Mouse (Mus musculus) cerebellum, adult (tissue): ENCODE results near the gene Exph5.

ENCODE experiments used
- ATAC-seq: cut with Nextera tagmentation; 2 replicates; pipeline ENCODE4 v1.9.2; 2017; ENCODE audit warnings: mild to moderate bottlenecking, moderate library complexity, mixed read lengths; ENCODE audit not compliant: insufficient number of reproducible peaks, low FRiP score, low TSS enrichment

Gene Exph5

DNA sequence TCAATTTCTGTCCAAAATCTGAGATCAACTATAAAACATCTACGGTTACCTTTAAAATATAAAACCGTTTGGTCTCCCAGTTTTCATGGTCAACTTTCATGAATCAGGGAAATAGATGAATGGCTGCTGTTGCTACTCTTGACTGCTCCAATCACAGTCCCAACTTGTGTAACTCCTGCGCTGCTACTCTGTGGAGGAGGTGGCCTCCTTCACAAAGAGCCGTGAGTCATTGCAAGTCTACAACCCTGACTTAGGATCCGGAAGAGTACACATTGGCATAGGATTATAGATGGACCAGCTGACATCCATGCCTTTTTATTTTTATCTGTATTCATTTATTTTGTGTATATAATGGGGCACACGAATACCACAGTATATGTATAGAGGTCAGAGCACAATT, 50.4 kb downstream of the Exph5 start:
- ATAC-seq = no peak

DNA sequence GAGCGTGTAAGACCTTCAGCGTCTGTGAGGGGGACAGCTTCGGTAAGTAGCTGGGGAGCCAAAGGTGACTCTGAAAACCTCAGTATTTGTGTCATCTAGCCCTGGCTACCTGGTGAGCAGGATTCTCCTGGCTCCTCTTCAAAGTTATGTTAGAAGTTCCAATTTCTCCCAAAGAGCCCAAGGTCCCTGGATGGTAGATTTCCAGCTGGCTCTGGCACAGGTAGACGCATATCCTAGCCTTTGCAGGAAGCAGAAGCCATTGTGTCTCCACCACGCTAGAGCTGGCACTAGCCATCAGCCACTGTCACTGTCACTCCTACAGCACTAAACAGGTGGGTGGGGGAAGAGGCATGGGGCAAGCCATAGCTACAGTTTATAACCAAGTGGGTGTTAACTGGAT, 51.7 kb downstream of the Exph5 start:
- no peak for ATAC-seq

DNA sequence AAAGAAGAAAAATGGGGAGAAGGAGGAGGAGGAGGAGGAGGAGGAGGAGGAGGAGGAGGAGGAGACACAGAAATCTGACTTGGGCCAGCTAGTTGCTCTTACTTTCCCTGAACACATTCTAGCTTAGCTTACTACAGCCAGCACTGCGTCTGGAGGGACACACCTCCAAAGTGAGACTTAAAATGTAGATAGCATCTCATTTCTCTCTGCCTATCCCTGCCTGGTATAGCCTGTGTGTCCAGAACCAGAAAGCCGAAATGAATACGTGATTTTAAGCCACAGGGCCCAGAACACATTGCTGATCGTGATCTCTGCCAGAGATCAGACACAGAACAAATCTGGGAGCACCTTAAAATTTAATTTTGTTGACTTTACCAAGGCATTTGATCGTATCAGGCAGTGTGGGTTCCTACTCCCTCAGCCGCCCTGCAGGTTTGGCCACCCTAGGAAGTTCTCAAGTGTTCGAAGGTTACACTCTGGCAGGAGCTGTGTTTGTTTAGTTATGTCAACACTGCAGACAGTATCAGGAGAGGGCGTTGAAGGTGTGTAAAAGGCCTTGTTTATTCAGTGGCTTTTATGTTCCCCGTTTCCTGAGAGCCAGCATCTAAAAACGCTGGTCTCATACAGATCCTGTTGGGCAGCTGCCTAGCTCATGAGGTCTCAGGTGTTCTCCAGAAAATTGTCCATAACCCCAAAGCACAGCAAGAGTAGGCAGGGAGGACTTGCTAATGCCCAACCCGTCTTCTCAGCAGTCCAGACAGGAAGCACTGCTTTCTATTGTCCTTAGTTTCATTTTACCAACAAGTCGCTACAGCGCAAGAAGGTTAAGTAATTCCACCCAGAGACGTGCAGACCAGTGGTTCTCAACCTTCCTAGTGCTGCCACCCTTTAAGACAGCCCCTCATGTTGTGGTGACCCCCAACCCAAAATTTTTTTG, 55.0 kb downstream of the Exph5 start:
- no peak for ATAC-seq

DNA sequence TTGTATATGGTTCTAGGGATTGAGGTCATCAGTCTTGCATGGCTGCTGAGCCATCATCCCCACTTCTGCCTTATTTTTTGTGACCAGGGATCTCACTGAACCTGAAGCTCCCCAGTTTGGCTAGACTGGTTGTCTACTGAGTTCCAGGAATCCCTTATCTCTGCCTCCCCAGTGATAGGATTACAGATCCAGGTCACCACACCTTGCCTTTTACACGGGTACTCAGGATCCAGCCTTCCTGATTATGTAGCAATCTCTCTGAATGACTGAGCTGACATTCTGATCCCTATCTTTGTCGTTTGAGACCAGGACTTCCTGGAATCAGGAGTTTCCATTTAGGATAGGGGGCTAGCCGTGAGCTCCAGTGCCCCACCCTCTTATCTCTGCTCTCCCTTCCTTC, 69.9 kb downstream of the Exph5 start:
- ATAC-seq = no peak

DNA sequence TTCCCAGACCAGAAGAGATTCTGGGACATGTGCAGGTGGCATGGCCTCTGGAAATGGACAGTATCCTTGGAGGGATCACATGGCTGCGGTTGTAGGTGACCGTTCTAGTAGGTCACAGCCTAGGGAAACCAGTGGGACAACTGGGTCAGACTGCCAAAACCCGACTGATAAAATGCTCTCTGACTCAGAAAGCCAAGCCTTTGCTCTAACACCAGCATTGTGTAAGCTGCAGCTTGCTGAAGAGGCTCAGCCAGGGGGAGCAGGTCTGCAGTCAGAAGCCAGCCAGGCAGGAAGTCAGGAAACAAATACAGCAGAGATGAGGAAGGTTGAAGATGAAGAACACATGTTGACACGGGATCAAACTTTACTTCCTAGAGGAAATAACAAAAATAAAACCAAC, 74.4 kb downstream of the Exph5 start:
- no peak for ATAC-seq

GRCm38 (mm10) chr9:53376820-53377219, 75.3 kb downstream of the Exph5 start:
- no peak for ATAC-seq

- ATAC-seq = no peak
These were observed 76.1 kb downstream of the Exph5 start for GRCm38 (mm10) chr9:53377597-53377996.

- ATAC-seq = no peak
These were observed 76.7 kb downstream of the Exph5 start for GRCm38 (mm10) chr9:53378171-53378570.

- ATAC-seq = no peak
These were observed 79.1 kb downstream of the Exph5 start for GRCm38 (mm10) chr9:53380595-53380994.

DNA sequence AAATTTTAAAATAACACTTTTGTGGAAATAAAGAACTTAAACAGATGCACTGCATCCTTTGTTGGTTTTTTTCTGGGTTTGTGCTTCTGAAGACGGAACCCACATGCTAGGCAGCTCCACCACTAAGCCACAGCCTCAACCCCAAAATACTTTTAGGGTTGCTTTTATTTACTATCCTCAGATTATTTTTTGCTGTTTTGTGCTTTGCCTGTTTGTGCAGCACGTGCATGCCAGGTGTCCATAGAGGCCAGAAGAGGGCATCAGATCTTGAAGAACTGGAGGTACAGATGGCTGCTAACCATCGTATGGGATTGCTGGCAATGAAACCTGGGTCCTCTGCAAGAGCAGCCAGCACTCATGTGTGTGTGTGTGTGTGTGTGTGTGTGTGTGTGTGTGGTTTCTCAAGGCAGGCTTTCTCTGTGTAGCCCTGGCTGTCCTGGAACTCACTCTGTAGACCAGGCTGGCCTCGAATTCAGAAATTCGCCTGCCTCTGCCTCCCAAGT, 79.7 kb downstream of the Exph5 start:
- no peak for ATAC-seq

GRCm38 (mm10) chr9:53383951-53384866, 82.7 kb downstream of the Exph5 start, which contains the start of gene Kdelc2:
Gene Kdelc2, plus strand, starts transcription at chr9:53384025.
- peak; percentile 70; the same call in 1 of the 2 replicates for ATAC-seq

DNA sequence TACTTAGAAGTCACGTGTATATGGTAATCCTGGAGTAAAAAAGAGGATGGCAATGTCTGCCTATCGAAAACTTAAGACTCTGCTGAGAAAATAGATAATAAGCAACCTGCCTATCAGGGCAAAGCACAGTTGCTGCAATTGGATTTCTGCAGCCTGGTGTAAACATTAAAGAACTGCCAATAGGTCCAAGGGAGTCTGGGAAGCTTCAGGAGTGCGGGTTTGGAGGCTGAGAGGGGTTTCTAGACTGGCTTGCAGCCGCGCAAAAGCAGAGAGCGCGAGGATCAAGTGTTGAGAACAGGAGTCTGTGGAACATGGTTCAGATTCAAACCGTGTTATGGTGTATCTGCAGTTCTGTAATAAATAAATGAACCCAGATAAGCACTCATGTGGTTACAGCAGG, 83.4 kb downstream of the Exph5 start:
- ATAC-seq = no peak

DNA sequence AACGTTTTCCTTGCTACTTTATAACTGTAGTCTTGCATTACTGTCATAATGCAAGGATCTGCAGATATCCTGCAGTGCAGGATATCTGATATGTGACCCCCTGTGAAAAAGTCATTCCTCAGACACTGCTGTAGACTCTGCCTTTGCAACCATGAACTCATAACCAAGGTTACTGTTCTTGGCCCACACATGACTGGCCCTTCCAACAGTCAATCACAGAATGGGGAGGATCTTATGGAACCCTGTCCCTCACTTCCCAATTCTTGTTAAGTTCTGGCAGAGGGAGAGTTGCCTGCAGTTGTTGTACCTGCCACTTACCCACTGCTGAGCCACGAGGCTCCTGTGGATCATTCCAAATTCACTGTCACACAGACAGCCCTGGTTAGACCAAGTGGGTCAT, 86.0 kb downstream of the Exph5 start:
- ATAC-seq = no peak

GRCm38 (mm10) chr9:53389109-53389508, 87.6 kb downstream of the Exph5 start:
- ATAC-seq = no peak

- no peak for ATAC-seq
These were observed 88.7 kb downstream of the Exph5 start for GRCm38 (mm10) chr9:53390136-53390535.

GRCm38 (mm10) chr9:53397685-53398387, 96.4 kb downstream of the Exph5 start:
- ATAC-seq = no peak

DNA sequence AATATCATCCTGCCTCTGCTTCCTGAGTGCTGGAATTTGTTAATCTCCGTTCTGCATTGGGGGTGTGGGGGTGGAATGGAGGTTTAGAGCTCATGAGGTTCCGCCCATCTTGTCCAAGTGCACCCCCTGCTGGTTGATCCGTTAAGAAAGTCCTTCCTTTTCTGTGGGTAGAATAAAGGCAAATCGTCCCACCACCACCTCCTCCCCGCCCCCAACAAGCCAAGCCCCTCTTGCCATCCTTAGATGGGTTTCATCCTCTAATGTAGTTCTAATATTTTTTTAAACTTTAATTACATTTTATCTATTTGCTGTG, 96.9 kb downstream of the Exph5 start:
- no peak for ATAC-seq

- no peak for ATAC-seq
These were observed 98.1 kb downstream of the Exph5 start for GRCm38 (mm10) chr9:53399537-53399936.

- no peak for ATAC-seq
These were observed 99.2 kb downstream of the Exph5 start for GRCm38 (mm10) chr9:53400696-53401095.

- ATAC-seq = no peak
These were observed 99.7 kb downstream of the Exph5 start for GRCm38 (mm10) chr9:53401146-53401545.
